Mouse (Mus musculus) adrenal gland, postnatal 0 days (tissue): Measurements from ENCODE around the gene Olfr391-ps. TPM values are rescaled to one million over a fixed set of nuclear protein-coding genes. Genes with fewer than 3 reads are reported as not detected.

Experiments
- polyA plus RNA-seq: library from polyadenylated mRNA; unstranded; fragments of >200 nt; fragmentation: Nextera tagmentation; extraction: Ambion mirVana; gene quantifications from 2 replicates; pipeline ENCODE4 v1.2.1, GENCODE M21; 2015

The Olfr391-ps gene
- not detected in 2 replicates for polyA plus RNA-seq

DNA sequence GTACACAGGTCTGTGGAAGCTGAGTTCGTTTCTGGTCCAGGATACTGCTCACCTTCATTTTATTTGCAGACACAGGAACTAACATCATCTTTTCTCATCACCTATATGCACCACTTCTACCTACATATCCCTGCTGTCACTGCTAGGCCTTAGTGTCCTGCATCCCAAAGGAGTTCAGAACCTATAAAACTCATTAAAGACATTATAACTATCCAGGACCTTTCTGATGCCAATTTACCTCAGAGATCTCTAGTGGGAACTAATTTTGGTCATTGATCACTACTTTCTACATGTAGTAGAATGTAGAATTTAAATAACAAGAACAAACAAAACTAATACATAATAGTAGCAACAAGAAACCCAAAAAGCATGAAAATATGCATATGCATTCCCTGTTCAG lies at the start of gene Olfr391-ps:
Gene Olfr391-ps (minus strand): TSS at position 101 of the 400 bp plus-strand sequence.

DNA sequence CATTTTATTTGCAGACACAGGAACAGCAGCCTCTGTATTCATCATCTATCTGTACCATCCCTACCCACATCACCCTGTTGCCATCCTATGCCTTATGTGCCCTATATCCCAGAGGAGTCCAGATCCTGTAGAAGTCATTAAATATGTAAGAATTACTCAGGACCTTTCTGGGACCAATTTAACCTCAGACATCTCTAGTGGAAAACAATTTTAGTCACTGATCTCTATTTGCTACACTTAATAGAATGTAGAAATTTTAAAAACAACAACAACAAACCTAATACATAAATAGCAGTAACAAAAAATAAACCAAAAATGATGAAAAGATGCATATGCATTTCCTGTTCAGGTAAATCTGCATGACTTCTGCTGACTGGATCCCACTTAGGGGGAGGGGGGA lies 48.5 kb upstream of the Olfr391-ps start, which contains the start of gene Olfr393:
Gene Olfr393 (minus strand): TSS at position 101 of the 400 bp plus-strand sequence.

DNA sequence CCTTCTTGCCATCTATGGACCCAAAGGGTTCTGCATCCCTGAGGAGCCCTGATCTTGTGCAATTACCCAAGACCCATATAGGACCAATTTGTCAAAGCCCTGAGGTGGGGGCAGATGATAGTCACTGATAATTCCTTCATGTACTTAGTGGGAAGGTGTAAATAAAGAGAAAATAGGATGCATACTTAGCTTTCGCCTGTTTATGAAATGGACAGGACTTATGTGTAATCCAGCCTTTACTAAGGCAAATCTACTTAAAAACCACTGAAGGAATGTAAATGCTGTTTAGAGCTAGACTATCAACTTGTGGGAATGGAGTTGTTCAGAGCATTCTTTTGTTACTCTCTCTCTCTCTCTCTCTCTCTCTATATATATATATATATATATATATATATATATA lies 14.1 kb upstream of the Olfr391-ps start, which contains the start of gene Olfr392:
Gene Olfr392 (minus strand): TSS at position 101 of the 400 bp plus-strand sequence.

DNA sequence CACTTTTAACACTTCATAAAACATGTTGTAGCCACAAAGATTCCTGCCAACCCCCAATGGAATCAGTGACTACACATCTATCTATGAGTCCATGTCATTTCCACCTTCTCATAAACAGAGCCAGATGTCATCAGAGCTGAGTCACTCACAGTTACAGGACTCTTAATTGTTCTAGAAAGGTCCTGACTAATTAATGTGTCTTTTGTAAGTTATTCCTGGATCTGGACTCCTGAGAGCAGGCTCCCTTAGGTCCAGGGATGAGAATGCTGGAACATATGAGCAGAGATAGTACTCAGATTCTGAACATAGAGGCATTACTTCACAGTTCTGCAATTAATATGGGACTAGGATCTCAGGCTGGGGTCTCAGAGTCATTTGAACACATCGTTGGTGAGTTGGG lies 20.2 kb downstream of the Olfr391-ps start, which contains the start of gene Olfr390:
Gene Olfr390 (plus strand): TSS at position 301 of the 400 bp plus-strand sequence.

DNA sequence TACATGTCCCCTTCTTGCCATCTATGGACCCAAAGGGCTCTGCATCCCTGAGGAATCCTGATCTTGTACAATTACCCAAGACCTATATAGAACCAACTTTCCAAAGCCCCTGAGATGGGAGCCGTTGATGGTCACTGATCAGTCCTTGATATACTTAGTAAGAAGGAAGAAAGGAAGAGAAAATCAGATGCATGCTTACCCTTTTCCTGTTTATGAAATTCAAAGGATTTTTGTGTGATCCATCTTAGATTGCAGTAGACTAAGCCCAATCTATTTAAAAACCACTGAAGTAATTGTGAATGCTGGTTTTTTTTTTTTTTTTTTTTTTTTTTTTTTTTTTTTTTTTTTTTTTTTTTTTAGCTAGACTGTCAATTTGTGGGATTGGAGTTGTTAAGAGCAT lies 22.2 kb downstream of the Olfr391-ps start, which contains the start of gene Olfr389:
Gene Olfr389 (minus strand): TSS at position 101 of the 400 bp plus-strand sequence.

Other genes starting within 250 kb of the Olfr391-ps start
- gene Olfr385, start 210.0 kb downstream of the Olfr391-ps start, polyA plus RNA-seq: not detected in 2 replicates
- gene Olfr384, start 204.5 kb downstream of the Olfr391-ps start, polyA plus RNA-seq: not detected in 2 replicates
- gene Zfp735, start 114.3 kb downstream of the Olfr391-ps start, polyA plus RNA-seq: not detected in 2 replicates
- gene Olfr389, start 22.3 kb downstream of the Olfr391-ps start, polyA plus RNA-seq: not detected in 2 replicates
- gene Olfr390, start 20.1 kb downstream of the Olfr391-ps start, polyA plus RNA-seq: not detected in 2 replicates
- not detected in 2 replicates for gene Olfr392, start 14.0 kb upstream of the Olfr391-ps start, polyA plus RNA-seq
- gene Olfr393, start 48.4 kb upstream of the Olfr391-ps start, polyA plus RNA-seq: not detected in 2 replicates
- gene Olfr394, start 87.7 kb upstream of the Olfr391-ps start, polyA plus RNA-seq: not detected in 2 replicates
- not detected in 2 replicates for gene Olfr395, start 106.2 kb upstream of the Olfr391-ps start, polyA plus RNA-seq
- not detected in 2 replicates for gene Olfr23, start 133.6 kb upstream of the Olfr391-ps start, polyA plus RNA-seq
- not detected in 2 replicates for gene Olfr397, start 157.8 kb upstream of the Olfr391-ps start, polyA plus RNA-seq
- gene Olfr398, start 187.4 kb upstream of the Olfr391-ps start, polyA plus RNA-seq: not detected in 2 replicates